Mouse (Mus musculus) adrenal gland, postnatal 10 days (tissue): ENCODE measurements at regions not wholly inside any gene's neighbourhood (a gene's known extent, or its start where the extent isn't known, plus 50 kb on each side); places are given as distances from the start of the nearest gene placed in this dataset.

Source experiments
- DNase-seq: peaks from one replicate; pipeline ENCODE4 v3.0.0; 2021; ENCODE audit warnings: mixed read lengths

- DNase-seq = no peak
Observed at GRCm38 (mm10) chr17:64382894-64383293, 51.2 kb upstream of the Pja2 start.

DNA sequence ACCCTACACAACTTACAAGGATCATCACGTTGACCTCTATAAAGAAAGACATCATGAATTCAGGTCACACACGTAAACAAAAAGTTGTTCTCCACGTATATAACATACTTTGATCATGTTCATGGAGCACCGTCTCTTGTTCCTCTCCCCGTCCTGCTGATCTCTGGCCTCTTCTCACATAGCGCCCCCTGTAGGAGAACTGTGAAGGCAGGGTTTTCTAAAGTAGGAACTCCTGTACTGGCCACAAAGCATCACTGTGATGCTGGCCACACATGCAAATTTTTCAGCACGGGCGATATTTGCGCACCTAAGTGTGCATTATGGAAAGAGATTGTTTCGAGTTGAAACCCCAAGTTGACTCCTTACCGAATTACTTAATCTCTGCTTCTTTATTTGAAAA is 51.9 kb upstream of the Pja2 start:
- no peak for DNase-seq

DNA sequence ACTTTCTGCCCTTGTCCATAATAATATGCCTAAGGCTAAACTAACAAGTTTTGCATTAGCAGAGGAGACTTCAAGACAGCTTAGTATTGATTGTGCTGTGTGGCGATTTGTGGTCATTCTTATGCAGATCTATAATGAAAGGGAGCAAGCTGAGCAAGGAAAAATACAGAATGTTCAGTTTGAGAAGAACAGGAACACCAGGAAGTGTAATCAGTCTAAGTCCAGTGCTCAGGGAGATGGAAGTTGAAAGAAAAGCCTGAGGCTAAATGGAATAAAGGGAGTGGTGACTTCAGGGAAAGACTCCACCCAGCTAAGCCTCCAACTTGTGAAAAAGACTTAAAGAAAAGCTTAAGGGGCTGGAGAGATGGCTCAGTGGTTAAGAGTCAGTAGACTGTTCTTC is 58.6 kb upstream of the Pja2 start:
- no peak for DNase-seq

GRCm38 (mm10) chr17:64397254-64397897 is 65.7 kb upstream of the Pja2 start:
- peak; percentile 8 for DNase-seq

GRCm38 (mm10) chr17:64398114-64398692 is 66.5 kb upstream of the Pja2 start:
- DNase-seq = peak; percentile 29

DNA sequence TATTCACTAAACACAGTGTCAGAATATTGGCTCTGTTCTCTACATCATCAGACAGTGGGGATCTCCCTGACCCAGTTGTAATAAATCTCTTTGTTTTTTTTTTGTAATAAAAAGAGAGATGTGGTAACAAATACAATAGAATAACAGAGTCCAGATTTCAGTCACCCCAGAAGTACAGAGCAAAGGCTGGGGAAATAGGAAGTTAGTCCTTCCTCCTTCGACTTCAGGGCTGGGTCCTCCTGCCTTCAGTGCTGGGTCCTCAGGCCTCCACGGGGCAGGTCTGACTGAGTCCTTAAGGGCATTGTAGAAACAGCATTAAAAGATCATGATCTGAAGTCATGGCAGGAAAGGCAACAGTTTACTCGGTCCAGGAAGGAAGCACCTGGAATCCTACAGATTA is 67.0 kb upstream of the Pja2 start:
- DNase-seq = no peak

DNA sequence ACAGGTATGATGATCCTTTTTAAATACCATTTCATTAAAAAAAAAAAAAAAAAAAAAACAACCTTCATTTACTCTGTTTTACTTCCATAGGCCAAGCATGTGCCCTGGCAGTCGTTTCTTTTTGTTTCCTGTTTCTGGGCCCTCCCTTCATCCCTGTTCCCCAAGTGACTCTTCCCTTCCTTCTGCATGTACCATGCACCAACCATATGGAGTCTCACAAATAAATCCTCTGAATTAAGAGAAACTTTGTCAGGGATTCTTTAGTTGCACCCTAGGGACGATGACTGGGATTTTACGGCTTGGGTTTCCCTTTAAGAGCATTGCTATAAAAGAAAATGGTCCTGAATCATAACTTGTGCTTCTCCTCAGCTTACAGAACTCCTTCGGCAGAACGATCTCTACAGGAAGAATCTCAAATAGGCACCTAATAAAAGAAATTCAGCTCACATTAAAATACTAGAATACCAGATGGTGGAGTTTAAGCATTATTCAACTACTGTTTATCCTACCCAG is 75.1 kb upstream of the Pja2 start:
- no peak for DNase-seq

DNA sequence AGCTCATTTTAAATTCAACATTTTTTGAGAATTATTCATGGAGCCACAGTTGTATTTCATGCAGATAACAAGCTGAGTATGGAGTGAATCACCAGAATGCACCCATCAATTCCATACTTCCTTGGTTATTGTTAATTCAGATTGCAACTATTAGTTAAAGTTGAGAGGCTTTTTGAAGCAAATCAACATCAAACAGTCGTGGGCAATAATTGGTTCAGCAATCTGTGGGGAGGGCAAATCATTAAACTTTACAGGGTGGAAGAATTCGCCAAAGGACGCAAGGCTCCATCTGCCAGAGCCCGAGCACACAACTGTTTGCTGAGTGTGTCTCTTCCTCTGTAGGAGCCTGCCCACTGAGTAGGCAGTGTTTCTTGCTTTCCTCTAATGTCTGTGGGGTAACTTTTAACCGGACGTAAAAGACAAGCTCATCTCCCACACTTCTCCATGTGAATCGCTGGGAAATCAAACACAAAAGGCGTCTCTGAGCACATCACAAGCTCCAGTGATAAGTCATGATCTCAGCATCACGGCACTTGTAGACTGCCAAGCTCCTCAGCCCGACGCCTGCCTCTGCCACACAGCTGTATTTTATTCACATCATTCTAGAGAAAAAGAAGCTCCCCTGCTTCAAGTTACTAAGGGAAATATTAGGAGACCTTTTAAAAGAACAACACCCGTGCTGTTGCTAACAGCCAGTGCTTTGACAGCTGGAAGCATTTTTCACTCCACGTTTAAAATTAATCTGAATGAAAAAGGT is 75.7 kb upstream of the Pja2 start:
- no peak for DNase-seq

DNA sequence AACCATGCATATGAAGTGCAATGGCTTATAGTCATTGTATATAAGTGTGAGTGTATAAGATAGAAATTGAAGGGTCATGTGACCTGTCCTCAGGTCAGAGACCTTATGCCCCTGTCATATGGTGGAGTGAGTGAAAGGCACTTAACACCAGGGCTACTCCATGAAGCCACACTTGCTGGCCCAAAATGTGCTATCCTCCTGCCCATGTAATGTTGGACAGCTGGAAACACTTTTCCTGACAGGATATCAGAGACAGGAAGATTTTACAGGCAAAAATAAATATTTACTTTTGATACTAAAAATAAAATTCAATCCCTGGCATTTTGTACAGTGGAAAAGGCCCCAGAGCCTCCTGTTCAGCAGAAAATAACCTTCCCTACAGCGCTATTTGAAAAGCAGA is 94.1 kb upstream of the Pja2 start:
- DNase-seq = no peak

GRCm38 (mm10) chr17:64426536-64426935 is 94.8 kb upstream of the Pja2 start:
- DNase-seq = no peak

DNA sequence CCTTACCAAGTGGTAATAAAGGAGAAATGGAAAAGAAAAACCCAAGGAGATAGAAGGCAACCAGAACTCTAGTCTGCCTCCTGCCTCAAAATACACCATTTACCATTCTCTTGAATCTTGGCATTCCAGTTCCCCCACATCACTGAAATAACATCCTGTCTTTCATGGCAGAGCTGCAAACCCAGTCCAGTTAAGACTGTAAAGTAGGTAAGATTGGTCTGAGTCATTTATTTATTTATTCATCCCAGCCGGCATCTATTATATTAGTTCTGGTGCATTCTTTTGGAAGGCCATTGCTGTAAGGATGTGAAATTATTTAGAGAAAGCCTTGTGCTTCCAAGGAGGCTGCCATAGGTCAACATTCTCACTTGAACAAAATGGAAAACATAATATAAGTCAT is 107.9 kb upstream of the Pja2 start:
- DNase-seq = no peak

- DNase-seq = no peak
Observed at GRCm38 (mm10) chr17:64454736-64455135, 123.0 kb upstream of the Pja2 start.

DNA sequence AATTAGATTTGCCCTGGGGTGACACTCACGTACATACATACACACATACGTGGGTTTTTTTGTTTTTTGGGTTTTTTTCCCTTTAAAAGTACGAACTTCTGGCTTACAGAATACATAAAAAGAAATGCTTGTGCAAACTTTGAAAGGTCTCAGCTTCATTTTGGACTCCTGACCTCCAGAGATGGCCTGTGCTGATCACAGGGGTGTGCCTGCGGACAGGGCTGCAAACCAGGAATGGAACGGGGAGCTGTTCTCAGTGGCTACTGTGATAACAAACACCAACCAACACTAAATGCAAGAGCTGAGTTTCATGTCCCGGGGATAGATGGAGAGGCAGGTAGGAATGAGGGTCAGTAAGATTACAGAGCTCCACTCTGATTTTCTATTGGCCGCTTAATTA is 134.3 kb upstream of the Man2a1 start:
- DNase-seq = no peak

- no peak for DNase-seq
Observed at GRCm38 (mm10) chr17:64466746-64467145, 133.8 kb upstream of the Man2a1 start.

DNA sequence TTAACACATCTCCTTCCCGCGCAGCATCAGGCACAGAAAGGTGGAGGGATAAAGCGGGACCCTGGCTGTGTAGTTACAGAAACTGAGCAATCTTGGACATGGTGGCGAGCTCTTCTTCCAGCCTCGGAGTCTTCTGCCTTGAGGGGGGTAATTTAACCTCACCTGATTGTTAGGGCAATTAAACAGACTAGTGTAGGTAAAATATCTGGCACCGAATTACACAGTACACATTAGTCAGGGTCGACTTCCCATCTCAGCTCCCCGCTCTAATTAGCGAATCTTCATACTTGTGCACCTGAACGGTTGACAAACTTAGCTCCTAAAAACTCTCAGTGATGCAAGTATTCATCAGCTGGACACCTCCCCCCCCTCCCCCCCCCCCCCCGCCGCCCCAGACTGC is 133.2 kb upstream of the Man2a1 start:
- no peak for DNase-seq

GRCm38 (mm10) chr17:64469754-64470400 is 130.7 kb upstream of the Man2a1 start:
- no peak for DNase-seq

DNA sequence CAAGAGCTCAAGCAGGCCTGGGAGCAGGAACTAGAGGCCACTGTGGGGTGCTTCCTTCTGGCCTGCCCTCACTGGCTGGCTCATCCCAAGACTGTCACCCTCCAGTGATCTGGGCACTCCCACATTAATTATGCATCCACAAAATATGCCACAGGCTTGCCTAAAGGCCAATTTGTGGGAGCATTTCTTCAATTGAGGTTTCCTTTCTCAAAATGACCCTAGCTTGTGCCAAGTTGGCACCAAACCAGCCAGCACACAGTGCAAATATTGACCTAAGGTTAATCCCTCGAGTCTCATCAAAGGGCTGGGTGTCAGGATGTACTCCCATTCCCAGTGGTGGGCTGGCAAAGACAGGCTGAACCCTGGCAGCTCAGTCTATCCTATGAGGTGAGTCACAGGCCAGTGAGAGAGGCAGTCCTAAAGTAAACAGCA is 119.9 kb upstream of the Man2a1 start:
- DNase-seq = peak; percentile 65

DNA sequence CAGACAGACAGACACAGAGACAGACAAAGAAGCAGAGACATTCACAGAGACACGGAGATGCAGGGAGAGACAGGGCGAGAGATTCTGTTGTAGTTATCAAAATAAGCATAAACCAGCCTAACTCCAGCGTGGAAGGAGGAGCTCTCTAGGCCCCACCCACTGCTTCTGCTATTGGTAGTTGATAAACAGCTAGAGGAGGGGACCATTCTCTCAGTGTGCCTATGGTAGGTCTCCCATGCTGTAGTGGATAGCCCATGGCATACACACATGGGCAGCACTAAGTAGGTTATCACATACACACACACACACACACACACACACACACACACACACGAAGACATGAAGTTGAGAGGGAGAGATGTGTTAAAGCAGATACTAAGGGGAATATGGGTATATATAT is 115.7 kb upstream of the Man2a1 start:
- no peak for DNase-seq

- no peak for DNase-seq
Observed at GRCm38 (mm10) chr17:64489769-64490335, 110.7 kb upstream of the Man2a1 start.

DNA sequence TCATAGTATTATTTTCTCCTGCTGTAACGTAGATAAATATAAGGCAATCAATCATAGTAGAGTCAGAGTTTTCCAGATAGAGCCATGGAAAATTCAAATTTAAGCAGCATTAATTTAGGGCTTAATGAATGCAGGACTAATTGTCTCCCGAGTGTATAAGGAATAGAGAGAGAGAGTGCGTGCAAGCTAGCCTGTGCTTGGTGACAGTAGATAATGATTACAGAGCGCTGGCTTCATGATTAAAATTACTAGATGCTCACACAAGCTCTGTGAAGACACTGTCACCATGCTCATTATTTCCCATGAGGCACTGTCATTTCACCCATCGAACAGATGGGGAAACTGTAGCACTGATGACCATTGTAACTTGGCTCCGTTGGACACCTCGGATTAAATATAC is 109.9 kb upstream of the Man2a1 start:
- DNase-seq = no peak

- DNase-seq = no peak
Observed at GRCm38 (mm10) chr17:64491922-64492353, 108.6 kb upstream of the Man2a1 start.

GRCm38 (mm10) chr17:64492614-64493269 is 107.8 kb upstream of the Man2a1 start:
- peak; percentile 67 for DNase-seq
